Mouse (Mus musculus) ES-E14 (cell line): ENCODE data around the gene Elmo1.

Source experiments
- CHD2 ChIP-seq: IDR thresholded peaks from 2 replicates; pipeline ENCODE4 v1.6.1; 2014; ENCODE audit warnings: mild to moderate bottlenecking, low read depth, low read length, inconsistent platforms
- ZC3H11A ChIP-seq: IDR thresholded peaks from 2 replicates; pipeline ENCODE4 v1.6.1; 2012; ENCODE audit warnings: low read depth, mild to moderate bottlenecking, inconsistent platforms, low read length, borderline replicate concordance

GRCm38 (mm10) chr13:20335889-20336497 is 245.6 kb downstream of the Elmo1 start:
- TF ChIP-seq ZC3H11A (no peak), CHD2 (no peak)
